Mouse (Mus musculus) brain, embryonic 14.5 days (tissue): ENCODE measurements at regions not wholly inside any gene's neighbourhood (a gene's known extent, or its start where the extent isn't known, plus 50 kb on each side); places are given as distances from the start of the nearest gene placed in this dataset.

Experiments
- CTCF ChIP-seq: fragments of 200-500 bp; IDR thresholded peaks from 2 replicates; pipeline ENCODE4 v1.5.1; 2012; ENCODE audit warnings: inconsistent platforms, mild to moderate bottlenecking, moderate library complexity, borderline replicate concordance; ENCODE audit not compliant: insufficient read depth, insufficient read length; ENCODE audit errors: extremely low read depth
- POLR2A ChIP-seq: fragments of 200-500 bp; IDR thresholded peaks from 2 replicates; pipeline ENCODE4 v1.6.1; 2012; ENCODE audit warnings: mild to moderate bottlenecking, inconsistent platforms, borderline replicate concordance; ENCODE audit not compliant: poor library complexity, insufficient read depth, insufficient read length, severe bottlenecking; ENCODE audit errors: extremely low read depth

GRCm38 (mm10) chr3:58247989-58248388, 166.5 kb upstream of the Tsc22d2 start:
- TF ChIP-seq POLR2A (no peak), CTCF (no peak)
